8 mouse cellular contexts compared by ENCODE assay signal in the genomic region with DNA sequence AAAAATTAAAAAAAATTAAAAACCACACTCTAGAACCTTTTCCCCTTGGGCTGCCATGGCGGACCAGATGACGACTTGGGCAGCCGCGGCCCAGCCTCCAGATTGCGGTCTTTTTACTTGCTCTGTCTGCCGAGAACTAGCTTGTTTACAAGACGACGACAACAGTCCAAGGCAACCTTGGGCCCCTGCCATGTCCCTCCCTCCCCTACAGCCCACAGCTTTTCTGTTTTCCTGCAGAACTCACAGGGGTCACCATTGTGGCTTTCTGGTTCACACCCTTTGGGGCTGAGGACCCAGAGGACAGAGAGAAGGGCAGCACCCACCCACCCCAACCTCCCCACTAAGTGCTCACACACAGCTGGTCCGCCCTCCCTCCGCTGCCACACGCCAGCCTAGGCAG. TPM values are rescaled to one million over a fixed set of nuclear protein-coding genes. Genes with fewer than 3 reads are reported as not detected.
A peak's percentile ranks its signal among the peaks of the same experiment; 100 is the strongest.
DNase-seq lines count a peak whose midpoint lies in the region; ATAC-seq lines count a peak whose summit lies in the region.

No protein-coding gene starts in this region.

- 71% methylated on average over 11 of the region's 11 CpGs for WGBS in neural tube, embryonic 13.5 days

- H3K27ac ChIP-seq in neural tube, embryonic 13.5 days (replicated peaks), result peak overlapping the region; percentile 69; the same call in 1 of the 2 replicates

- no peak overlapping the region for H3K9ac ChIP-seq in neural tube, embryonic 13.5 days

- no peak overlapping the region for H3K4me3 ChIP-seq in neural tube, embryonic 13.5 days

- peaks cover 12% of the 10 kb centered on the region for H3K4me1 ChIP-seq in neural tube, embryonic 13.5 days (replicated peaks)

- ATAC-seq in neural tube, embryonic 13.5 days (ENCODE audit: low read depth), result peak; percentile 27; the same call in 1 of the 2 replicates

- peak; percentile 68 to 81 for DNase-seq in cerebellum, postnatal 14 days
- no peak for DNase-seq in cerebellum, adult 11-12 months
- no peak for DNase-seq in neural tube, embryonic 10.5 days (ENCODE audit: extremely low spot score, low spot score)
- DNase-seq in kidney, adult 9 months, result peak; percentile 63
- peak; percentile 67 for DNase-seq in ovary, postnatal 14 days (ENCODE audit: low spot score)
- DNase-seq in cerebellum, adult 9-11 months, result no peak
- no peak for DNase-seq in layer of hippocampus, postnatal 25 days (ENCODE audit: extremely low spot score in 1 of 2, low spot score in 1 of 2)

- no peak overlapping the region for H3K4me2 ChIP-seq in neural tube, embryonic 13.5 days

- peaks cover 70% of the 10 kb centered on the region for H3K36me3 ChIP-seq in neural tube, embryonic 13.5 days

- peaks cover 3% of the 10 kb centered on the region; the same call in 1 of the 2 replicates for H3K9me3 ChIP-seq in neural tube, embryonic 13.5 days

- H3K27me3 ChIP-seq in neural tube, embryonic 13.5 days, result no peaks in the 10 kb centered on the region

RNA-seq across cellular contexts. Expression of a gene that starts 12.1 kb away (rescaled TPM):
- polyA plus RNA-seq in neural tube, embryonic 13.5 days (2015; fragmentation: Nextera tagmentation; extraction: Ambion mirVana), result 55.2 and 56.0 TPM in 2 replicates
- 10 to 100 TPM; 14.3 to 18.8 TPM for total RNA-seq in layer of hippocampus, postnatal 25 days (2021)

Comparison
In these comparisons a context has a peak if more than half of its experiments do, and no peak if none do; other contexts are left out.
1. DNase-seq: peak in cerebellum, postnatal 14 days (2 of 2), kidney, adult 9 months (single experiment) and ovary, postnatal 14 days (single experiment); none in cerebellum, adult 11-12 months (single experiment), neural tube, embryonic 10.5 days (single experiment), cerebellum, adult 9-11 months (single experiment) and layer of hippocampus, postnatal 25 days (0 of 2).